Comparison of ENCODE assay signal across 19 mouse cellular contexts in the genomic region with DNA sequence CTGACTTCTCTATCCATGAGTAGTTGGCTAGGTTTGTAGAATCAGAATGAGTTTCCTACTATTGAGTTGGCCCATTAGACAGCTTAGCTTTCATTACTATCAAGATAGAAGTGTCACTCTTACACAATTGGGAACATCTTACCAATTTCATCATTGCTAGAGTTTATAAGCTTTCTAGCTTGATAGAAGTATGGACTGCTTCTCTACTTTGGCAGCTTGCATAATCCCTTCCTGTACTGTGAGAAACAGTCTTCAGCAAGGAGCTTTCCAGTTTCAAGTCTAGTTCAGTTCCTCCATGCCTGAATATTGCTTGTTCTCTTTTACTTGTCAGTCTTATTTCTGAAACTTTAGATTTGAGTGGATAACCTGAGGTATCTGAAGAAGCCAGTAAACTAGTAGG.
A peak's percentile ranks its signal among the peaks of the same experiment; 100 is the strongest.
DNase-seq lines count a peak whose midpoint lies in the region; ATAC-seq and TF ChIP-seq lines count a peak whose summit lies in the region.
"Had no signal": no experiment of that assay in that cellular context is flagged by ENCODE, and none has a peak within 500 bp of the region (broad histone marks: within the 10 kb centered on the region; RNA-seq: fewer than 3 reads in every experiment).

No protein-coding gene starts in this region.

- no peaks in the 10 kb centered on the region for H3K4me1 ChIP-seq in intestine, postnatal 0 days (replicated peaks; ENCODE audit: control insufficient read depth, insufficient read depth, low read length)
- H3K4me1 ChIP-seq: embryonic facial prominence, embryonic 10.5 days; embryonic facial prominence, embryonic 12.5 days; forebrain, embryonic 13.5 days; forebrain, embryonic 15.5 days had no signal

- no peaks in the 10 kb centered on the region for H3K9me3 ChIP-seq in intestine, postnatal 0 days (ENCODE audit: control insufficient read depth)
- H3K9me3 ChIP-seq: embryonic facial prominence, embryonic 10.5 days; embryonic facial prominence, embryonic 12.5 days; forebrain, embryonic 13.5 days; forebrain, embryonic 15.5 days had no signal

- DNase-seq in 416B (ENCODE audit: low read depth): peak; percentile 39
- DNase-seq in layer of hippocampus, adult 8-10 months (ENCODE audit: low spot score in 2 of 2): no peak
- DNase-seq: adrenal gland, adult 2 months; adrenal gland, postnatal 10 days; adrenal gland, postnatal 25 days; cerebellum, adult 11 months; cerebellum, adult 18-20 months; cerebellum, adult 8-10 months; cerebellum, adult 9-11 months; cerebellum, postnatal 14 days; cerebellum, postnatal 36 days; forebrain, postnatal 0 days had no signal

- no peak for TF ChIP-seq CTCF in intestine, postnatal 0 days (IDR thresholded peaks at IDR 0.05; ENCODE audit: low read depth)

- H3K4me3 ChIP-seq in intestine, postnatal 0 days (ENCODE audit: low read depth, low read length): no peak overlapping the region
- H3K4me3 ChIP-seq: embryonic facial prominence, embryonic 10.5 days; embryonic facial prominence, embryonic 12.5 days; forebrain, embryonic 13.5 days; forebrain, embryonic 15.5 days had no signal

- ATAC-seq in granulocyte monocyte progenitor cell, adult 5-6 weeks (replicated peaks; ENCODE audit: poor library complexity, severe bottlenecking): peak; percentile 84
- peak; percentile 86 for ATAC-seq in megakaryocyte progenitor cell, adult 5-6 weeks (replicated peaks; ENCODE audit: poor library complexity)
- ATAC-seq in intestine, postnatal 0 days: no peak
- ATAC-seq: forebrain, embryonic 13.5 days; forebrain, embryonic 15.5 days; forebrain, postnatal 0 days had no signal

- H3K27me3 ChIP-seq in intestine, postnatal 0 days (replicated peaks; ENCODE audit: control insufficient read depth, insufficient read depth, low read length): no peaks in the 10 kb centered on the region
- H3K27me3 ChIP-seq: embryonic facial prominence, embryonic 12.5 days; forebrain, embryonic 13.5 days; forebrain, embryonic 15.5 days had no signal

- no peak overlapping the region for H3K4me2 ChIP-seq in intestine, postnatal 0 days (replicated peaks; ENCODE audit: low read depth)
- H3K4me2 ChIP-seq: embryonic facial prominence, embryonic 12.5 days; forebrain, embryonic 13.5 days; forebrain, embryonic 15.5 days had no signal

- no peak overlapping the region for H3K27ac ChIP-seq in intestine, postnatal 0 days (ENCODE audit: low read depth, low read length)
- H3K27ac ChIP-seq: embryonic facial prominence, embryonic 10.5 days; embryonic facial prominence, embryonic 12.5 days; forebrain, embryonic 13.5 days; forebrain, embryonic 15.5 days had no signal

- H3K9ac ChIP-seq in intestine, postnatal 0 days (ENCODE audit: low read depth, low read length): no peak overlapping the region
- H3K9ac ChIP-seq: embryonic facial prominence, embryonic 12.5 days; forebrain, embryonic 13.5 days; forebrain, embryonic 15.5 days; forebrain, postnatal 0 days had no signal

- peaks cover 7% of the 10 kb centered on the region; the same call in 1 of the 2 replicates for H3K36me3 ChIP-seq in intestine, postnatal 0 days (ENCODE audit: control insufficient read depth, insufficient read depth)
